Mouse (Mus musculus): ENCODE measurements around the gene Tmem165. TPM values are rescaled to one million over a fixed set of nuclear protein-coding genes. Genes with fewer than 3 reads are reported as not detected.
A peak's percentile ranks its signal among the peaks of the same experiment; 100 is the strongest.

Tmem165 gene
- polyA plus RNA-seq, 1 experiment from 2014 or later: 127 TPM

DNA sequence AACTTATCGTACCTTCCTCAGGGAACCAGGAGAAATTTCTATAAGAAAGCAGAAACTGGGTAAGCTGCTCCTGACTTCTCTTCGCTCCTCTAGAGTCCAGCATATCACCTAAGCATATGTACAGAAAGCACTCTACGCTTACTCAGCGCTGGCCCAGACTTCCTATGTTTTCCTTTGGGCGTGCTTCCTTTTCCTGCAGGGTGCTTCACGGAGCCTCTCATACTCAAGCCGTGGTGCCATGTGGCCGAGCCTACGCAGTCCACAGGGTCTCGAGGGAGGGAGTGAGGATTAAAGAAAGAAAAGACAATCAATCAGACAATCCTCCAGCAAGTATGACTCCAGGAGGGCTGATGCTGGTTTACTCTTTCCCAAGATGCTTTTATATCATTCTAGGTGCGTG lies 6.8 kb upstream of the Tmem165 start:
- Histone ChIP-seq H3K27ac (no peak overlapping the region), H3K9ac (ENCODE audit: low read depth, low read length) (no peak overlapping the region), H3K4me1 (replicated peaks; ENCODE audit: insufficient read depth, low read length) (no peaks in the 10 kb centered on the region), H3K27me3 (ENCODE audit: insufficient read depth, low read length) (no peaks in the 10 kb centered on the region), H3K4me3 (replicated peaks; ENCODE audit: low read depth, low read length) (no peak overlapping the region), H3K36me3 (ENCODE audit: insufficient read depth, low read length) (no peaks in the 10 kb centered on the region), H3K4me2 (ENCODE audit: low read length) (no peak overlapping the region), H3K9me3 (replicated peaks; ENCODE audit: low read length) (no peaks in the 10 kb centered on the region)
- 59% methylated on average over 11 of the region's 11 CpGs for WGBS
- no peak for TF ChIP-seq CTCF (IDR thresholded peaks at IDR 0.05; ENCODE audit: low read depth)
- DNase-seq (ENCODE audit: low spot score) (no peak), ATAC-seq (replicated peaks; ENCODE audit: low FRiP score, low read depth) (no peak)

DNA sequence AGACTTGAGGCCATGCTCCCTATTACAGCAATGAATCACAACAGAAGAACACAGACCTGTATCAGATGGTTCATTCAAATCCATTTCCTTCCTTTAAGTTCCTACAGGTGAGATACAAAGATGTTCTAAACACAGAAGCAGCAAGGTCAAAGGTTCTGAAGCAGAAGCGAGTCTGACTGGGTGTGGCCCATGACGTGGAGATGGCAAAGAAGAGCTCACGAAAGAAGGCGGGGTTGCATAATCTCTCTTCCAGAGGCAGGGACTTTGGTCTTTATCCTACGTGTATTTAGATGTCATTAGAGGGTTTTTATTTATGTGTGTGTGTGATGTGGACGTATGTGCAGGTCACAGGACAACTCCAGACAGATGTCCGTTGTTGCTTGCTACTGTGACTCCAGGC lies 6.0 kb upstream of the Tmem165 start:
- no peak for TF ChIP-seq CTCF (IDR thresholded peaks at IDR 0.05; ENCODE audit: low read depth)
- H3K4me3 ChIP-seq (replicated peaks; ENCODE audit: low read depth, low read length): no peak overlapping the region
- H3K36me3 ChIP-seq (ENCODE audit: insufficient read depth, low read length): no peaks in the 10 kb centered on the region
- ATAC-seq (replicated peaks; ENCODE audit: low FRiP score, low read depth) (no peak), DNase-seq (ENCODE audit: low spot score) (no peak)
- H3K27me3 ChIP-seq (ENCODE audit: insufficient read depth, low read length): no peaks in the 10 kb centered on the region
- 82% methylated on average over 7 of the region's 7 CpGs for WGBS
- H3K9me3 ChIP-seq (replicated peaks; ENCODE audit: low read length): no peaks in the 10 kb centered on the region
- H3K9ac ChIP-seq (ENCODE audit: low read depth, low read length): no peak overlapping the region
- no peak overlapping the region for H3K27ac ChIP-seq
- no peaks in the 10 kb centered on the region for H3K4me1 ChIP-seq (replicated peaks; ENCODE audit: insufficient read depth, low read length)
- no peak overlapping the region for H3K4me2 ChIP-seq (ENCODE audit: low read length)

DNA sequence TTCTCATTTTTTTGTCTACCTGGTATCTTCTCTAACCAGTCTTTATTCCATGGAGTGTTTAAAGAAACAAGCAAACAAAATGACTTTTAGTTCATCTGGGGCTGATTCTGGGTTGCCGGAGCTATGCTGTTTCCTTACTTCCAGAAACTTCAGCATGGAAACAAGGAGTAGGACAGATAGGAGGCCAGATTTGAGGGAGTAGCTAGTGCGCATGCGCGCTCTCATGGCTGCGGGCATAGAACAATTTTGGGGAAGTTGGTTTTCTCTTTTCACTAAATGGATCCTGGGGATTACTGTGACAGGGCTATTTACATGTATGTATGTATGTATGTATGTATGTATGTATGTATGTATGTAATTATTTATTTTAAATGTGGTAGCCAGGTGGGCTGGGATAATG lies 4.5 kb upstream of the Tmem165 start:
- ATAC-seq (replicated peaks; ENCODE audit: low FRiP score, low read depth) (no peak), DNase-seq (ENCODE audit: low spot score) (no peak)
- no peak for TF ChIP-seq CTCF (IDR thresholded peaks at IDR 0.05; ENCODE audit: low read depth)
- Histone ChIP-seq H3K27ac (no peak overlapping the region), H3K9ac (ENCODE audit: low read depth, low read length) (no peak overlapping the region), H3K9me3 (replicated peaks; ENCODE audit: low read length) (no peaks in the 10 kb centered on the region), H3K4me1 (replicated peaks; ENCODE audit: insufficient read depth, low read length) (no peaks in the 10 kb centered on the region), H3K4me3 (replicated peaks; ENCODE audit: low read depth, low read length) (no peak overlapping the region), H3K36me3 (ENCODE audit: insufficient read depth, low read length) (no peaks in the 10 kb centered on the region), H3K4me2 (ENCODE audit: low read length) (no peak overlapping the region), H3K27me3 (ENCODE audit: insufficient read depth, low read length) (no peaks in the 10 kb centered on the region)
- 99% methylated on average over 5 of the region's 5 CpGs for WGBS

DNA sequence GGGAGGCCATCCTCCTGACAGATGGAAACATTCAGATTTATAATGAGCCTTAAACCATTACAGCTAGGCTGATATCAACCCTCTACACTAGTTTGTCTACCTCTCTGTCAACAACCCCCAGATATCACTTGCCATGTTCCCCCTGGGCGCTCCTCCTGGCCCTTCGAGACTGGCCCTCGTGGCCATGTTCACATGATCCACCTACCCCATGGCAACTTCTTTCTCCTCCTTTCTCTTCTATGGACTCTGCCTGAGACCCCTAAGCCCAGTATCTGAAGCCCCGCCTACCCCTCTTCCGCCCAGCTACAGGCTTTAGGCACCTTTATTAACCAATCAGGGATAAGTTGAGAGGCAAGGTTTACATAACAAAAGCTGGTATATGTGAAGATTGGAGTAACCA lies 3.9 kb upstream of the Tmem165 start:
- Histone ChIP-seq H3K4me3 (replicated peaks; ENCODE audit: low read depth, low read length) (no peak overlapping the region), H3K36me3 (ENCODE audit: insufficient read depth, low read length) (no peaks in the 10 kb centered on the region), H3K4me2 (ENCODE audit: low read length) (no peak overlapping the region), H3K27ac (no peak overlapping the region), H3K27me3 (ENCODE audit: insufficient read depth, low read length) (no peaks in the 10 kb centered on the region), H3K4me1 (replicated peaks; ENCODE audit: insufficient read depth, low read length) (no peaks in the 10 kb centered on the region; the same call in 1 of the 2 replicates), H3K9ac (ENCODE audit: low read depth, low read length) (no peak overlapping the region), H3K9me3 (replicated peaks; ENCODE audit: low read length) (no peaks in the 10 kb centered on the region)
- ATAC-seq (replicated peaks; ENCODE audit: low FRiP score, low read depth): no peak
- DNase-seq (ENCODE audit: low spot score): no peak
- 78% methylated on average over 5 of the region's 5 CpGs for WGBS
- no peak for TF ChIP-seq CTCF (IDR thresholded peaks at IDR 0.05; ENCODE audit: low read depth)

DNA sequence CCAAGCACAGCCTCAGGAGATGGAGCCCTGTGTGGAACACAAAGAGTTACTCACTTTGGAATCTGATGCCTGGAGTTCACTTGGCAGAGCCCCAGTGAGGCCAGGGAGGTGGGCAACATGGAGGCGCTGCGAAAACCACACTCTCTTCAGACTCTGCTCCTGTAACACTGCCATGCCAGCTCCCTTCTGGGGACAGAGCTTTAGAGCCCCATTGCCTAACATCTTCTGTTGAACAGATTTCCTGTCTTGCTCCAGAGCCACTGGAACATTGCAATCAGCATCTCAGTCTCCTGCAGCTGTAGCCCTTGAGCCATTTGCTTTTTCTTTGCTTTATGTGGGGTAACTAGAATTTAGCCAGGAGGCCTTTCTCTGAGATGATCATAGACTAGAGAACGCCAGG lies 1.4 kb upstream of the Tmem165 start:
- Histone ChIP-seq H3K4me3 (replicated peaks; ENCODE audit: low read depth, low read length) (no peak overlapping the region), H3K27ac (no peak overlapping the region), H3K27me3 (ENCODE audit: insufficient read depth, low read length) (no peaks in the 10 kb centered on the region), H3K4me2 (ENCODE audit: low read length) (no peak overlapping the region), H3K36me3 (ENCODE audit: insufficient read depth, low read length) (no peaks in the 10 kb centered on the region), H3K9ac (ENCODE audit: low read depth, low read length) (no peak overlapping the region), H3K9me3 (replicated peaks; ENCODE audit: low read length) (no peaks in the 10 kb centered on the region), H3K4me1 (replicated peaks; ENCODE audit: insufficient read depth, low read length) (peaks cover 8% of the 10 kb centered on the region; the same call in 1 of the 2 replicates)
- ATAC-seq (replicated peaks; ENCODE audit: low FRiP score, low read depth) (no peak), DNase-seq (ENCODE audit: low spot score) (no peak)
- WGBS: 24% methylated on average over 3 of the region's 3 CpGs
- no peak for TF ChIP-seq CTCF (IDR thresholded peaks at IDR 0.05; ENCODE audit: low read depth)

DNA sequence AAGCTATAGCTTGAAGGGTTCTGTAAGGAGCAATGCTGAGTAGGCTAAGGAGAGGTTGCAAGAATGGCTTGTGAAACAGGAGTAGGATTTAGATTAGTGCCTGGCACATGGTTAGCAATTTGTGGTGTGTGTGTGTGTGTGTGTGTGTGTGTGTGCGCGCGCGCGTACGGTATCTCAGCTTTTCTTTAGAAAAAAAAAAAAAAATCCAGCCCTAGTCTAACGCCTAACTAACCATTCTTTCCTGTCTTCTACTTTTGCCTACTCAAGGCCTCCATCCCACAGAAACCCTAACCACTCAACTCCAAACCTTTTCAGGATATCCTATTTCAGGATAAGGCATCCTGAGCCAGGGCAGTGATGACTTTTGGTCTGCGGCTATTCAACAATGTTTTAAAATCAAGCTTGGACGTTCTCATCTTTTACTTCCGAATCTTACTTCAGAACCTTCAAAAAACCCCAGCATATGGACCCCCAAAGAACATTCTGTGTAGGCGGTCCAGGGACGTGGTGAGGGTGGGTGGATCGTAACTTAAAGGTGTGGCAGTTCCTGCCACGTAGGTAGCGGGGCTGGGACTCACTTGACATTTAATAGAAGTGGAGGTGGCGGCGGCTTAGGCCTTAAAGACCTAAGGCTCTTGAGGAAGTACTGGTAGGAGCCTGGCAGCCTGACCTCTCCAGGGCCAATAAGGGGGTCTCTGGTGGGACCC lies 484 bp upstream of the Tmem165 start:
- no peak for TF ChIP-seq CTCF (IDR thresholded peaks at IDR 0.05; ENCODE audit: low read depth)
- Histone ChIP-seq H3K4me2 (ENCODE audit: low read length) (peak overlapping the region; percentile 84), H3K9me3 (replicated peaks; ENCODE audit: low read length) (no peaks in the 10 kb centered on the region), H3K4me1 (replicated peaks; ENCODE audit: insufficient read depth, low read length) (peaks cover 13% of the 10 kb centered on the region; the same call in 1 of the 2 replicates), H3K36me3 (ENCODE audit: insufficient read depth, low read length) (no peaks in the 10 kb centered on the region), H3K9ac (ENCODE audit: low read depth, low read length) (peak overlapping the region; percentile 91), H3K4me3 (replicated peaks; ENCODE audit: low read depth, low read length) (peak overlapping the region; percentile 87), H3K27me3 (ENCODE audit: insufficient read depth, low read length) (no peaks in the 10 kb centered on the region), H3K27ac (peak overlapping the region; percentile 97)
- no peak for ATAC-seq (replicated peaks; ENCODE audit: low FRiP score, low read depth)
- 37% methylated on average over 17 of the region's 17 CpGs for whole genome bisulfite sequencing
- DNase-seq (ENCODE audit: low spot score): no peak
